Mouse (Mus musculus): ENCODE data around the gene Slfn2.

DNA sequence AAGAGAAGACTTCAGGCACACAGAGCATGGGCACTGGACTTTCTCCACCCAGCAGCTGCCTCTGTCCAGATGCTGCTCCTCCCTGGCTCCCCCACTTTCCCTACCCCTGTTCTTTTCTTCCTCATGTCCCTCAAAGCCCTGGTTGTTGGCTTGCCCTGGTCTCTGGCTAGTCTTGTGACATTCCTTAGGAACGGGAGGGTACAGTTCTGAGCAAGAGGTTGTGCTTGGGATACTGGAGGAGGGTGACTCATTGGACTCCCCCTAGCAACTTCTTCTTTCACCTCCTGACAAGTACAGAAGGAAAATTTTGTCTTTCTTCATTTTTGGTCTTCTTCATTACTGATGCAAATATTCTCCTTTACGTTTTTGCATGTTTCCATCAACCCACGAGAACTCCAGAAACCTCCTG is 967 bp upstream of the Slfn2 start:
- TF ChIP-seq CTCF (IDR thresholded peaks at IDR 0.05; ENCODE audit: low read depth): no peak
- no peak for TF ChIP-seq EP300 (IDR thresholded peaks at IDR 0.05; ENCODE audit: low read depth)
